Mouse (Mus musculus) lung, postnatal 0 days (tissue): Measurements from ENCODE around the gene Gpm6b.

Source experiments
- CTCF ChIP-seq: IDR thresholded peaks from 2 replicates; pipeline ENCODE4 v1.5.1; 2016; ENCODE audit warnings: antibody characterized with exemption, mild to moderate bottlenecking
- EP300 ChIP-seq: IDR thresholded peaks from 2 replicates; pipeline ENCODE4 v1.6.1; 2016; ENCODE audit warnings: antibody characterized with exemption, mild to moderate bottlenecking, control low read depth

DNA sequence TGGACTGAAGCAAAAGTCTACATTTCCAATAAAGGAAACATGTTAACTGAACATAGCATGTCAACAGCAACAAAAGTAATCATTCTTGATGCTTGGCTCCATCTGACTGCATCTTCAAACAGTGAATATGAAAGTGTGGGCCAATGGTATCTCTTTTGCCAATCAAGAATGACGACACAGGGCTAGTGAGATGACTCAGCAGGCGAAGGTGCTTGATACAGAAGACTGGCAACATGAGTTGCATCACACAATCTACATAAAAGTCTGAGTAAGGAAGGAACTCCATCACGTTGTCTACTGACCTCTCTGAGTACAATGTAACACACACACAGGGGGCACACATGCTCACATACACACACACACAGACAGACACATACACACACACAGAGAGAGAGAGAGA is 9.0 kb upstream of the Gpm6b start:
- TF ChIP-seq CTCF (no peak), EP300 (no peak)
